26 mouse cellular contexts compared by ENCODE assay signal in the genomic region with DNA sequence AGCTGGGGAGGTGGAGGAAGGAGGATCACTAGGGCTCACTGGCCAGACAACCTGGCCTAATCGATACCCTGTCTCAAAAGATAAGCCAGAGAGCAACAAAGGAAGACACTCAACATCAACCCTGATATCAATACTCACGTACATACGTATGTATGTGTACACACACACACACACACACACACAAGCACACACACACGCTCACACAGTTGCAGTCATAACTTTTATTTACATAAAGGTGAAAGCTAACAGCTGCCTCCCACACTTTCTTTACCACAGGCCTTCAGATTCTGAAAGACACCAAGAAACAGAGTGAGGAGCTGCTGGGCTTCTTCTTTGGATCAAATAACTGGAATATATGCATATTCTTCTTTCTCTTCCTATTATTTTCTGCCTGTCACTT.
"Had no signal": no experiment of that assay in that cellular context is flagged by ENCODE, and none has a peak within 500 bp of the region (broad histone marks: within the 10 kb centered on the region; RNA-seq: fewer than 3 reads in every experiment).

No protein-coding gene starts in this region.

- H3K36me3 ChIP-seq: heart, embryonic 10.5 days; heart, embryonic 12.5 days; hindbrain, embryonic 10.5 days; hindbrain, embryonic 12.5 days; intestine, embryonic 15.5 days; limb, embryonic 10.5 days; limb, embryonic 12.5 days; liver, embryonic 13.5 days had no signal

- ATAC-seq: hindbrain, embryonic 16.5 days; intestine, embryonic 15.5 days; intestine, postnatal 0 days had no signal

- H3K4me3 ChIP-seq: gastrocnemius, adult 2 months; heart, embryonic 10.5 days; heart, embryonic 12.5 days; hindbrain, embryonic 10.5 days; hindbrain, embryonic 12.5 days; intestine, embryonic 15.5 days; layer of hippocampus, adult 2 months; left cerebral cortex, adult 2 months; limb, embryonic 10.5 days; limb, embryonic 12.5 days; liver, embryonic 13.5 days had no signal

- H3K4me2 ChIP-seq: heart, embryonic 12.5 days; hindbrain, embryonic 12.5 days; hindbrain, embryonic 14.5 days; intestine, embryonic 15.5 days; limb, embryonic 12.5 days; liver, embryonic 11.5 days; liver, embryonic 13.5 days had no signal

- H3K9me3 ChIP-seq: heart, embryonic 10.5 days; heart, embryonic 12.5 days; hindbrain, embryonic 10.5 days; hindbrain, embryonic 12.5 days; intestine, embryonic 15.5 days; limb, embryonic 10.5 days; limb, embryonic 12.5 days; liver, embryonic 13.5 days had no signal

- H3K9ac ChIP-seq: heart, embryonic 12.5 days; hindbrain, embryonic 12.5 days; hindbrain, embryonic 14.5 days; intestine, embryonic 15.5 days; limb, embryonic 12.5 days; liver, embryonic 13.5 days had no signal

- H3K4me1 ChIP-seq: hindbrain, embryonic 10.5 days; hindbrain, embryonic 12.5 days; intestine, embryonic 15.5 days; limb, embryonic 10.5 days; limb, embryonic 12.5 days; liver, embryonic 13.5 days had no signal

- DNase-seq: gastrocnemius, adult 2 months; gastrocnemius, postnatal 10 days; gastrocnemius, postnatal 25 days; heart, adult 18-20 months; heart, postnatal 10 days; heart, postnatal 4 days; kidney, adult 18-20 months; kidney, adult 8-10 months; kidney, postnatal 10 days; kidney, postnatal 25 days; kidney, postnatal 4 days; liver; liver, embryonic 13.5 days had no signal

- H3K27ac ChIP-seq: gastrocnemius, adult 2 months; heart, embryonic 10.5 days; hindbrain, embryonic 10.5 days; hindbrain, embryonic 12.5 days; hindbrain, embryonic 14.5 days; intestine, embryonic 15.5 days; layer of hippocampus, adult 2 months; left cerebral cortex, adult 2 months; limb, embryonic 10.5 days; limb, embryonic 12.5 days; liver, embryonic 13.5 days had no signal

- H3K27me3 ChIP-seq: heart, embryonic 12.5 days; hindbrain, embryonic 12.5 days; intestine, embryonic 15.5 days; limb, embryonic 12.5 days; liver, embryonic 13.5 days had no signal
